Mouse (Mus musculus) urinary bladder, postnatal 14 days (tissue): ENCODE results near the gene Wfdc3.

Experiments
- DNase-seq: peaks from one replicate; pipeline ENCODE4 v3.0.0; 2021; ENCODE audit warnings: low spot score

The Wfdc3 gene

DNA sequence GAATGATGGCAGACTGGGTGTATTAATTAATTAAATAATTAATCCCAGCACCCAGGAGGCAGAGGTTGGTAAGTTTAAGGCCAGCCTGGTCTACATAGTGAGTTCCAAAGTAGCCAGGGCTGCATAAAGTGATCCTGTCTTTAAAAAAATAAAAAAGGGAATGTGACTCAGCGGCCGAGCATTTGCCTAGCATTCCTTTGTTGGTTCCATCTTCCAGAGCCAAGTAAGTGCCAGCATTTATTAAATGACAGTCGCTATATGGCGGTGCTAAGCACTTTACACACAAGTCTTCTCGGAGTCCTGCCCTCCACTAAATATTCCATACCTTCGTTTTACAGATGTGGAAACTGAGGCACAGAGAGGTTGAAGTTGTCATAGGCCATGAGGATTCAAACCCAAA, 30.4 kb upstream of the Wfdc3 start:
- DNase-seq = no peak

DNA sequence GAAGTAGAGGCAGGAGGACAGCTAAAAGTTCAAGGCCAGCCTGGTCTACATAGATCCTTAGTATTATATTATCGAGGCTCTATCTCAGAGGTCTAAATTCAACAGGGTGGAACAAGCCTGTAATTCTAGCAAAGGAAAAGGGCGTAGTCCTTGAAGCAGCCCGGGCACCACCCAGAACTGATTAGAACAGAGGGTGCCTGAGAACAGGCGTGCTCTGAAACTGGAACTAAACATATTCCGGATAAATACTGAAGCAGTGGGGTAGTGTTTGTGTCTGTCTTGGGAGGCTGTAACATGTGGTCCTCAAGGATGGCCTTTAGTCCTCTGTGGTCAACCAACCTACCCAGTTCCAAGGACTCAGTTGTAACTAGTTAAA, 28.2 kb upstream of the Wfdc3 start:
- DNase-seq = no peak

DNA sequence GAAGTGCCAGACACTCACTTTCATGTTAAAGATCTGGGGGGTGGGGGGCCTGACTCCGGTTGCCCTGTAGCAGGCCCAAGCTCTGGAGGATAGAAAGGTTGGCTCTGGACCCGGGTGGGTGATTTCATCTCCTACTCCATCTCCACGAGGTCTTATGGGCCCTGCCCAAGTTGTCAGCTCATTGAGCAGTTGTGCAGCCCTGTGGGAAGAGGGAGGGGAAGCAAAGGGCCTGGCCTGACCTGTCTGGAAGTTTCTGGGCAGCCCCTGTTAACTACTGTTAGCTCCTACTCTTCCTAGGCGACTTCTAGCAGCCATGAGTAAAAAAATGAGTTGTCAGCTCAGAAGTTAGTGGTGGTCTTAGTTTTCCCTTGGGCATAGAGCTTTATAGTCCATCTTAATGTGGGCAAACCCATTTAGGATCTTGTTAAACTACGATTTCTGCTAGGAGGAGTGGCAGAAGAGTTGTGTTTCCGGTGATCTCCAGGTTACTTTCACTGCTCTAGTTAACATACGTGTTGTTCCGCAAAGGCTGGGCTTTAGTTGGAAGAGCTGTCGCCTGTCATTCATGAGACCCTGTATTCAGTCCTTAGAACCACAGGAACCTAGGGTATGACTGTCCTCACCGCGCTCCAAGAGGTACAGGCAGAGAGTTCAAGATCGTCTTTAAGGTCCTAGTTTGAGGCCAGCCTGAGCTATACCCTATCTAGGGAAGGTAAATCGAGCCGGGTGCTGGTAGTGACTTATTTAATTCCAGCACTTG, 27.7 kb upstream of the Wfdc3 start:
- DNase-seq = no peak

DNA sequence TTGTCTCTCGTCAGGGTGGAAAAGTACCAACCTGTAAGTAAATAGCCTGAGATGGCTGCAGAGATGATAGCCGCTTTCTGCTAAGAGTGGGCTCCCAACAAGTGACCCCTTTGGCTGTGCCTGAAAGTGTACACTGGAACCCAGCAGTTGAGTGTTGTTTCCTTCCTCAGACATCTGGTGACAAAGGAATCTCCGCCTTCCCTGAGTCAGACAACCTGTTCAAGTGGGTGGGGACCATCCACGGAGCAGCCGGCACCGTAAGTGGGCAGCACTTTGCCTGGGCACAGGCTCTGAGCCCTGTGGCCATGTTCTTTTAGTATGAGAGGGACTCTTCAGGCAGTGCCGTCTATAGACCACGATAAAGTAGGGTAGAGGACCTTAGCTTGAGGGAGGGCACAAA, 25.4 kb upstream of the Wfdc3 start:
- DNase-seq = no peak

DNA sequence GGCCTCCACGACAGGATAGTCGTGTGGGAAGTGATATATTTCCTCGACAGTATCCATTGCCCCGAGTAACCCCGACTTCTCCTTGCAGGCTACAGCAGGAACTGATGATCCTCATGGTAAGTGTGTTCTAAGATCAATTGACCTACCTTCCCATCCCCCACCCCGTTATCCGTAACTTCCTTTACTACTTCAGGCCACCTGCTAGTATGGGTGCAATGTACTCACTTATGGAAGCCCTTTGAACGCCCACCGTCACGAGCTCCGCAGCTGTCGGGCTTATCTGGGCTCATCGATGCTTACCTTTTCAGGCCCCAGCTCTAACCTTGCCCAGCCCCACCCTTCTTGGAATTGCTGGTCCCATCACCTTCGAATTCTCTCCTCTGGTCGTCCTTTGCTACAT, 24.5 kb upstream of the Wfdc3 start:
- DNase-seq = no peak

DNA sequence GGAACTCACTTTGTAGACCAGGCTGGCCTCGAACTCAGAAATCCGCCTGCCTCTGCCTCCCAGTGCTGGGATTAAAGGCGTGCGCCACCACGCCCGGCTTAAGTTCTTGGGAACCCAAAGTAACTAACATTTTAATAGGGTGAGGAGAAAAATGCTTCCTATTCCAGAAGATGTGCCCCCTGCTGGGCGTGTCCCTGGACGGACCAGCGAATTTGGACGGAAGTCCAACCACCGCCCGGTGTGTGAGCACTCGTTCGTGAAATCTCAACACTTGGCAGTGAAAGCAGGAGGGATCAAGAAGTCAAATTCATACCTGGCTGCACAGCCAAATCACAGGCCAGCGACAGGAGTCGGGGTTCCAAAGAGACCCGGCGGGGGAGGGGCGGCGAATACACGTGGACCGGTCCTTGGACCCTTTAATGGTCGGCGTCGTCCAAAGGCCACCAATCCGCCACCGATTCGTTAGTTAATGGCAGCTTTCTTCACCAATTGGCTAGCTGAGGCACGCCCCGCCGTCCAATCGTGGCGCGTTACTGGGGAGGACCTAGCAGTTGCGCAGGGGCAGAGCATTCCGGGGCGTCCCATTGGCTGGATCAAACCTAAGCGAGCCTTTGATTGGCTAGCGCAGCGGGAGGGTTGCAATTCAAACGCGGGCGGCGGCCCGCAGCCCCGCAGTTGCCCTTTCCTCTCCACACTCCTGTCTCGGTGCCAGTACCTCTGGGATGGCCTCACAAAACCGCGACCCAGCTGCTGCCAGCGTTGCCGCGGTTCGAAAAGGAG, 23.7 kb upstream of the Wfdc3 start, which contains the start of gene Ube2c:
Gene Ube2c (plus strand): TSS at position 641 of the 780 bp plus-strand sequence.
- peak; percentile 98 for DNase-seq

DNA sequence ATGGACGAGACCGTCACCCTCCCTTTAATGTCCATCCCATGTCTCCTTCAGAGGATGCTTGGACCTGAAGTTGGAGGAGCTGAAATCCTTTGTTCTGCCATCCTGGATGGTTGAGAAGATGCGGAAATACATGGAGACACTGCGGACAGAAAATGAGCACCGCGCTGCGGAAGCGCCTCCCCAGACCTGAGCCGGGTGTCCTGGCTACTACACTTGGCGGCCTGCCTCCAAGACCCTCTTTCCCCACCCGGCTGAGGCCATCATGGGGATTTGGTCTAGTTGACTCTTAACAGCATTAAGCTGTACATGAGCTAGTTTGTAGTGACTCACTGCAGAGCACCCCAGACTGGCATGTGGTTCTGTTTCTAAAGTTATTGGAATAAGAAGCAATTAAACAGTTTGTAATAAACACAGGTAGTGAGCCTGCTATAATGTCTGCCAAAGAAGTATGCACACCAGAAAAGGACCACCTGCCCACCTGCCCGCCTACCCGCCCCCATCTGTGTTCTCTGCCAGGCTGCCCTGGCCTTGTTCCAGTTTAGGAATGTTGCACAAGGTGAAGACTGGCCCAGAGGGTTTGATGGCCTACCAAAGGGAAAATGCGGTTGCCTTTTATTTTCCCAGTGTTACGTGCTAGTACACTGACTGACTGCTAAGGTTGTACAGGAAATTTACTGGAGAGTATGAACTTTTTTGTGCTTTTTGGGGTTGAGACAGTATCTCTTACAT, 22.2 kb upstream of the Wfdc3 start:
- DNase-seq = no peak

DNA sequence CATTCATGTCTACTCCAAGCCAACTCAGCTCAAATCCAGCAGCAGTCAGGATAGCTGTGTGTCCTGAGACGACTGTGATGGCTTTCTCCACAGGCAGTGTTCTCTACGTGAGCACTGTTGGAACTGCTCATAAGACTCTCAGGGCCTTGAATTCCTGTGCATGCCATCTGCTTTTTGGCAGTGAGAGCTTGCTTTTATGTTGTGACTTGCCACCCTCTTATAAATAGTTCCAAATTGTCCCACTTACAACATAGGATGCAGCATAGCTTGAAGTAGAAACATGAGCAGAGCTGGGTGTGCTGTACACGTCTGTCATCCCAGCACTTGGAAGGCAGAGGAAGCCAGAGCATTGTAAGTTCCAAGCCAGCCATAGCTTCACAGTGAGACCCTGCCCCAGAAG, 20.1 kb upstream of the Wfdc3 start:
- DNase-seq = no peak

DNA sequence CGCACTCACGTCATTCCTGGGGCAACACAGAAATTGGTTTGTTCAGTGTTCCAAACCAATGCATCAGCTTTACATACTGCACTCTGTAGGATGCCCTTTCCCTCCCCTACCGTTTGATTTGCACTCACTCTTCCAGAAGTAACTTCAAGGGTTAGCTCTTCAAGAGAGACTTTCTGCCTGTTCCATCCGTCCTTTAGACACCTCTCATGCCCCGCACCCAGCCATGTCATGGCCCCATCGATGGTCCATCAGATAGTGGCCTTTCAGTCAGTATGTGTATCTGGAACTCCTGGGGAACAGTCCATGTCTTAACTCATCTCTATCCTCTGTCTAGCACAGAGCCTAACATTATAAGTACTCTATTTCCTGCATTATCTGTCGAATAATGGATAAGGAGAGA, 16.9 kb upstream of the Wfdc3 start:
- DNase-seq = no peak

DNA sequence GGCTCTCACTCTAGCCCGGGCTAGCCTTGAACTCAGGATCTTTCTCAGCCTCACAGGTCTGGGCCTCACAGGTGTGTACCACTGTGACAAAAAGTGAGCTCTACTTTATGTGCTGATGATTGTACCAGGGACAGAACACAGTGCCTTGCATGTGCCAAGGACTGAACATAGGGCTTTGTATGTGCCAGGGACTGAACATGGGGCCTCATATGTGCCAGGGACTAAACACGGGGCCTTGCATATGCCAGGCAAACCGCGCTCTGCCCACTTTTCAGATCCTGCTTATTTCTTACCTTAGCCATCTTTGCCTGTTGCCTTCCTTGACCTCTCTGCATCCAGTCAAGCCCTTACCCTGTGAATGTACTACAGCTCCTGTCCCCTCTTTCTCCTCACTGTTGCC, 16.2 kb upstream of the Wfdc3 start:
- no peak for DNase-seq

DNA sequence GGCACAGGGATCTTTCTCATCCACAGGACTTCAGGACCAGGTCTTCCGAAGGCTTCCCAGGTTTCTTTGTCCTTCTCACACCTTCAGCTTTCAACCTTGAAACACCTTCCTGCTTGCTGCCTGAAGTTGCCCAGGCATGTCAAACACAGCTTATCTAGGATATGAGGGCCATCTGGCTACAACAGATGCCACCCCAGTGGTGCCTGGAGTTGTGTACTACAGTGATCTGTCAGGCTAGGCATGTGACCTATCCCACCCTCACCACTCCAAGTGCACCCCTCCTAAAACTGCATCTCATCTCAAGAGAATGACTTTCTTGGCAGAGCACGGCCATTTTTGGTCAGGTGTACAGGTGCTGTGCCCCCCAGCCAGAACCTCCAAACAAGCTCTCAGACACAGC, 15.8 kb upstream of the Wfdc3 start:
- no peak for DNase-seq

DNA sequence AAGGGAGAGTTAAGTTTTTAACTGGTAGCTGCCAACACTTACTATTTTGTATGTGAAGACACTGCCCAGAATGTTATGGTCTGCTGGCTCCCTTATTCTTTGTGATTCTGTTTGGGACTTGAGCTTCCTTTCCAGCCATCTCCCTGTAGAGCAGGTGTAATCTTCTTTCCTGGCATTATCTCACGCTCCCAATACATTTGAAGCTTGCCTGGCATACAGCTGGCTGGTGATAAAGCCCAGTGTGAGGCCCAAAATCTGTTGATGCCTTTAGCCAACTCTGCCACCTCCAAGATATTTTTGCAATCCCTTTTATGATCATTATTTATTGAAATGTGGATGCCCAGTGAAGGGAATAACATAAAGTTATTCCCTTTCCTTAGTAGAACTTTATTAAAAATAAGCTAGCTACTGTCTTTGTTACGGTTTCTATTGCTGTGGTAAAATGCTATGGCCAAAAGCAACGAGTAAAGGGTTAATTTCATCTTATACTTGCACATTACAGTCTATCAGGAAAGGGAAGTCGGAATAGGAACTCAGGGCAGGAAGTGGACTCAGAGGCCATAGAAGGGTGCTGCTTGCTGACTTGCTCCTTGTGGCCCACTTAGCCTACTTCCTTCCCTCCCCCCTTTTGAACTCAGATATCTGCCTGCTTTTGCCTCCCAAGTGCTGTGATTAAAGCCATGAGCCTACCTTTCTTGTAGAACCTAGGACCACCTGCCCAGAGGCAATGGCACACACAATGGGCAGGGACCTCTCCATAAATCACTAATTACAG, 14.5 kb upstream of the Wfdc3 start:
- DNase-seq = no peak

DNA sequence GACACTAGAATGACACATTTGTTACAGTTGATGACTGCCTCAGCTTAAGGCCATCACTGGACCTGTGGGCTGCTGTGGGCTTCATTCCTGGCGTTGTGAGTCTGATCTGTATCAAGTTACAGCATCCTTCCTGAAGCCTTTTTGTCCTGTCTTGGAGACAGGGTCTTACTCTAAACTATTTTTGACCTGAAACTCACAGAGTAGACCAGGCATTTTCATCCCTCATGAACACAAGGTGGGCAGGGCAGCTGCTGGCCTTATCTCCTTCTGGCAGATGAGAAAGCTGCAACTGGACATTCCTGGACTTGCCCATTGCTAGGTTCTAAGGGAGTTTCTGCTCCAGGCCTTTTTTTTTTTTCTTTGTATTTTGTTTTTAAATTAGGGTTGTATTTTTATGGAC, 13.0 kb upstream of the Wfdc3 start:
- no peak for DNase-seq

DNA sequence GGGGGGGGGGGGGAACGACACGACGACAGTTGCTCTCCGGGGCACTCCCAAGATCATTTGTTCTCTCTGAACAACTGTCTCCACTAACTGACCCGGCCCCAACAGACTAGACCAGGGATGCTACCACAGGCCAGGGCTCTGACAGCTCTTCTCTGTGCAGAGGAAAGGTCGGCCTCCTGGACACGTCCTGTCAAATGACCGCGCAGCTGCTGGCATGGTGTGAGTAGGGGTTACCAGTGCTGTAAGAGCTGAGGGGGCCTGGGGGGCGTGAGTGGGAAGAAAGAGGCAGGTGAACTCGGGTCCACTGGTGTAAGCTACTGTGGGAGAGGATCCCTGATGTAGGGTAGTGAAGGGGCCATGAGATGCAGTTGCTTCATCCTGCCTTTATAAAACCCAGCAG, 12.1 kb upstream of the Wfdc3 start:
- no peak for DNase-seq

DNA sequence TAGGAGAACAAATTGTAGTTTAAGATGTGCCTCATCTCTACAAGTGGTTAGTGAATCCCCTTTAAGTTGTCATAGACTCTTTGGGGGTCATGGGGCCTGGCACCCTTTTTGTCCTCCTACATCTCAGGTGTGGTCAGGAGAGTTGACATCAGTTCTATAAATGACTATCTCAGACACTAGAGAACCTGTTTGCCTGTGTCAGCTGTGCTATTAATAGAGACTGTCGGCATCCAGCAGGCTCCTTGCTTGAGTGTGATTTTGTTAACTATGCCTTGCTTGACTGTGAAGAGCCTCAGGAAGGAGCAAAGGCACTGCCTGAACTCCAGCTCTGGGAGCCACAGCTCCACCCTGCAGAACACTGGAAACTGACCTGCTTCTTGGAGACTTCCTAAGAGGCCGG, 9.1 kb upstream of the Wfdc3 start:
- DNase-seq = no peak

DNA sequence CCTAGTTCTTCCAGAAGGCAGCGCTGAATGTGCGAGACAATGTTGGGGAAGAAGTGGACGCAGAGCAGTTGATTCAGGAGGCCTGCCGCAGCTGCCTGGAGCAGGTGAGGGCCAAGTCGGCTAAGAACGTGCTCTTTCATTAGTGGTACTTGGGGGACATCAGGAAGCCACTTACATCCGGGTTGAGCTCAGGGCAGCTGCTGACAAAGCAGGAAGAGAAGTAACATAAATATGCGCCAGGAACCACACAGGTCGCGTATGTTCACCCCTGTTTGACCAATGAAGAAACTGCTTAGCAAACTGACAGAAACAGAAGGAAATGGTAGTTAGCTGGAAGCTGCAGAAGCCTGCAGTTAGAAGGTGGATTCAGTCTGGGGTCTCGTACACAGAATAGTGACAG, 8.4 kb upstream of the Wfdc3 start:
- DNase-seq = no peak

DNA sequence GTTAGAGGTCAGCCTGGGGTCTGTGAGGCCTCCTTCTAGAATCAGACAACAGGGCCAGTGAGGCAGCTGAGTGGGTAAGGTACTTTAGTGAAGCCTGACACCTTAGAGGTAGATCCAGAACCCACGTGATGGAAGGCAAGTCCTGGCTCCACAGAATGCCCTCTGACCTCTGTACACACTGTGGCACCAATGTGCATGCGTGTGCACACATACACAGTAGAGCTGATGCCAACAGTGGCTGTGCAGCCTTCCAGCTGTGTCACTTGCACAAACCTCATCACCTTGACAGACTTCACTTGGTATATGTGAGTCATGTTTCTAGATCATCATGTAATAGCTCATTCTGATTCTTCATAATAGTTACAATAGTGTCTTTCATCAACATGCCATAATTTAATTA, 6.7 kb upstream of the Wfdc3 start:
- no peak for DNase-seq

DNA sequence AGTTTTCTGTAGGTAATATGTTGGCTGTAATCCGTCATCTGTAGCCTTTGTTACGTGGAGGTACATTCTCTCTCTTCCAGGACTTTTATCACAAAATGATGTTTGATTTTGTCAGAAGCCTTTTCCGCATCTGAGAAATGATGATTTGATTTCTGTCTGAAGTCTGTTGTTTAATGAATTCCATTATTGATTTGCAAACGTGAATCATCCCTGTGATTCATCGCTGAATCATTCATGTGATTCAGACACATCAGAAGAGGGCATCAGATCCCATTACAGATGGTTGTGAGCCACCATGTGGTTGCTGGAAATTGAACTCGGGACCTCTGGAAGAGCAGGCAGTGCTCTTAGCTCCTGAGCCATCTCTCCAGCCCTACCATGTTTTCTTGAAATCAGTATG, 3.3 kb upstream of the Wfdc3 start:
- DNase-seq = no peak

DNA sequence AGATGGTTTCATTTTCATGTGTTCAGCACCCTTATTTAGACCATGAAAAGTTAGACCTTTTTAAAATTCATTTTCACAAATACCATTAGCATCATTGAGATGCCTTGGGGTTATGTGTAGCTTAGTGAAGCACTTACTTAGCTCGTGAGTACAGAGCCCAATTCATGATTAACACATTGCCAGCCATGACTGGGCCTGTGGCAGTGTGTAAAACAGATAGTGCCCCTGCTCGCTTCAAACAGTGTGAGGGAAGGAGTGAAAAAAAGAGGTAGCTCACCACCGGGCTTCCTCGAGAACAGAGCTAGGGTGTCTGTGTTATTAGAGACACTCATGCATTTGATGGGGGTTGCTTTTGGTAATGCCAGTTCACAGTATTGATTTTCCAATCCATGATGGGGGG, 2.5 kb upstream of the Wfdc3 start:
- no peak for DNase-seq

DNA sequence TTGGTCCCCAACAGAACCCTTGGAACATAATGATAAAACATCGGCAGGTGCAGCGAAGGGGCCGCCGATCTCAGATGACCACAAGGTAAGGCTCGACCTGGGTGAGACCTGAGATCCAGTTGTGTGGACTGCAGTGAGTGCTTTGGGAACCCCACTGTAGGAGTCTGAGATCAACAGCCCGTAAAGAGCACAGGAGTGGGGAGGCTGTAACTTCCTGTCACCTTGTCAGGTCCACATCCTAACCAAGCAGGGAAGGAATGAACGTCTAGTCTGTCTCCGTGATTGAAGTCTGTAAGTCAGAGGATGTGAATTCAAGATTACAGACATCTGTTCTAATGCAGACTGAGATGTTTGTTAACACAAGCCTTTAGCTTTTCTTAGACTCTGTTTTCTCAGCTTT, 962 bp upstream of the Wfdc3 start:
- no peak for DNase-seq

DNA sequence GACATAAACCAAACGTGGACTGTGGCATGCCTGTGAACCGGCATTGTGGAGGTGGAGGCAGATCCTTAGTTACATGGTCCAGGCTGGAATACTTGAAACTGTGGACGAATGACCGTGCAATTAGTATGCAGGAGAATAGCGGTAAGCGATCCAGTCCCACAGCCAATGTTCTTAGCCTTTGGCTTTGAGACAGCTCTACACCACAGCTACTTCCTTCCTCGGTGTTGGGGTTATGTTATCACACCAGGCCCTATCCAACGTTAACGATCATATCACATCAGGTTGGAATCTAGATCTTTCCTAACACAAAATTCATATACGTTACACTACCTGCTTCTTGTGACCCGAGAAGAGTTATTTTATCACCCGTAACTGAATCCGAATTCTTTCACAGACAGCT, 744 bp downstream of the Wfdc3 start:
- DNase-seq = no peak

DNA sequence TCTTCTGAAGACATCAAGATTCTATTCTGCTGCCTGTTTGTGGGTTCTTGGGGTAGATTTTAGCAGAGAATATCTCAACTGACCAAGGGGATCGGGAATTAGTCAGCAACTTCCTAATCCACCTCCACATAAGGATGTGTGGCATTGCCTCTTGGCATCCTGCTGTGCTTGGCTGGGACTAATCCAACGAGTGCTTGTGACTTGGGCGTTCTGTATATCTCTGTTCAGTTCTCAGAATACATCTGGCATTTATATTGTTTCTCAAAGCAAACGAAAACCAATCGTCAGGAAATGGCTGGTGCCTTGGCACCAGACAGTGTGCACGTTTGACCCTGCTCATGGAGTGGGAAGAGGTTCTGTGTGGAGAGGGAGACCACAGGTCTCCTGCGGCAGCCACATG, 5.9 kb downstream of the Wfdc3 start:
- no peak for DNase-seq
